Mouse (Mus musculus) stomach, postnatal 0 days (tissue): ENCODE measurements around the gene Clec3a.

Source experiments
- CTCF ChIP-seq: IDR thresholded peaks from 2 replicates; pipeline ENCODE4 v1.5.1; 2016; ENCODE audit warnings: antibody characterized with exemption, low read depth, mild to moderate bottlenecking, moderate library complexity
- EP300 ChIP-seq: optimal IDR thresholded peaks from 2 replicates; pipeline ENCODE3; 2016; ENCODE audit warnings: antibody characterized with exemption

DNA sequence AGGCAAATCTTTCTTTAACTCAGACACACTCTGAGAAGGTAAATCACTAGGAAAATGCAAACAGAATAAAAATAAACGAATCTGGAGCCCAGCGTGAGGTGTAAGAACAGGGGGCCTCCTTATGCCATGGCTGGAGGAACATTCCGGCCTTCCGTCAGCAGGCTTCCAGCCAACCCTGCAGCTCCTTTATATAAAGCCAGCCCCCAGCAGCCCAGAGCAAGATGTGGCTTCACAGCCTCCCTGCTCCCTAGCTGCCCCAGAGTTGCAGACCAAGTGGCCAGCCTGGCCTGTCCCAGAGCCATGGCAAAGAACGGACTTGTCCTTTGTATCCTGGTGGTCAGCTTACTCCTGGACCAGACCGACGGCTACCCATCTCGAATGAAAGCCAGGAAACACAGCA is at the start of gene Clec3a:
- TF ChIP-seq CTCF, result no peak
- no peak for TF ChIP-seq EP300
